ENCODE assay signal across 28 mouse cellular contexts in genomic region chr1:166169713-166170112, GRCm38 (mm10). TPM values are rescaled to one million over a fixed set of nuclear protein-coding genes. Genes with fewer than 3 reads are reported as not detected.
DNase-seq lines count a peak whose midpoint lies in the region; TF ChIP-seq lines count a peak whose summit lies in the region.
"Had no signal": no experiment of that assay in that cellular context is flagged by ENCODE, and none has a peak within 500 bp of the region (broad histone marks: within the 10 kb centered on the region; RNA-seq: fewer than 3 reads in every experiment).

No protein-coding gene starts in this region.

- 0 out of 4 replicates have a peak, but pooled peaks cover 2 to 5% of the 10 kb centered on the region in 2 experiments for H3K4me1 ChIP-seq in CH12.LX (ENCODE audit: control insufficient read depth in 1 of 2, insufficient read depth in 2 of 2)
- H3K4me1 ChIP-seq: embryonic facial prominence, embryonic 13.5 days; embryonic facial prominence, embryonic 15.5 days; forebrain, embryonic 12.5 days had no signal

- TF ChIP-seq POLR2A in CH12.LX (IDR thresholded peaks at IDR 0.05; ENCODE audit: low read depth, low read length) = no peak

- peak; percentile 51 for DNase-seq in adrenal gland, adult 2 months
- DNase-seq in adrenal gland, postnatal 10 days = no peak
- DNase-seq in adrenal gland, postnatal 36 days = peak; percentile 21 to 24
- DNase-seq in adrenal gland, postnatal 4 days (ENCODE audit: low spot score in 2 of 2) = no peak
- DNase-seq in testis, postnatal 10 days (ENCODE audit: low spot score) = peak; percentile 23
- no peak for DNase-seq in testis, postnatal 14 days (ENCODE audit: low spot score)
- DNase-seq in CH12.LX (ENCODE audit: extremely low read depth) = no peak
- DNase-seq in left cerebral cortex, adult 8-10 months (ENCODE audit: low spot score in 2 of 2) = no peak
- DNase-seq: adrenal gland, postnatal 25 days; B cell, adult 2 months; cerebellum, adult 11 months; cerebellum, adult 18-20 months; cerebellum, adult 8-10 months; cerebellum, adult 9-11 months; cerebellum, postnatal 14 days; cerebellum, postnatal 36 days; embryo, embryonic 11 days had no signal

- no peak overlapping the region for H3K4me3 ChIP-seq in CH12.LX (replicated peaks in 1 of 3; ENCODE audit: low read depth in 2 of 3, low read length in 2 of 3, poor library complexity in 1 of 3)
- H3K4me3 ChIP-seq: embryonic facial prominence, embryonic 13.5 days; embryonic facial prominence, embryonic 15.5 days; erythroblast, embryonic 14.5 days; forebrain, embryonic 10.5 days; forebrain, embryonic 12.5 days had no signal

- H3K79me2 ChIP-seq in CH12.LX (replicated peaks; ENCODE audit: control insufficient read depth, extremely low read depth, insufficient read depth, poor library complexity, severe bottlenecking) = no peaks in the 10 kb centered on the region

- no peak for TF ChIP-seq RAD21 in CH12.LX (IDR thresholded peaks at IDR 0.05; ENCODE audit: low read depth, low read length)

- H3K4me2 ChIP-seq in CH12.LX (ENCODE audit: insufficient read depth, low read depth, poor library complexity, severe bottlenecking) = peak overlapping the region; percentile 2; the same call in 1 of the 2 replicates
- H3K4me2 ChIP-seq: embryonic facial prominence, embryonic 13.5 days; embryonic facial prominence, embryonic 15.5 days; forebrain, embryonic 12.5 days had no signal

- no peak overlapping the region for H3K9ac ChIP-seq in CH12.LX (ENCODE audit: insufficient read depth, low read depth)
- H3K9ac ChIP-seq: embryonic facial prominence, embryonic 13.5 days; embryonic facial prominence, embryonic 15.5 days; forebrain, embryonic 12.5 days had no signal

- no peak for TF ChIP-seq EP300 in CH12.LX (IDR thresholded peaks at IDR 0.05; ENCODE audit: low read length)

- no peak for TF ChIP-seq CTCF in CH12.LX (conservative IDR thresholded peaks at IDR 0.05 in 1 of 2, IDR thresholded peaks at IDR 0.05 in 1 of 2; ENCODE audit: low read depth in 2 of 2, low read length in 2 of 2)

- no peaks in the 10 kb centered on the region for H3K36me3 ChIP-seq in CH12.LX (replicated peaks in 1 of 2; ENCODE audit: control insufficient read depth in 1 of 2, insufficient read depth in 1 of 2, low read length in 1 of 2)
- H3K36me3 ChIP-seq: embryonic facial prominence, embryonic 13.5 days; embryonic facial prominence, embryonic 15.5 days; forebrain, embryonic 10.5 days; forebrain, embryonic 12.5 days had no signal

- peaks cover under 1% of the 10 kb centered on the region for H3K27me3 ChIP-seq in CH12.LX (replicated peaks)
- H3K27me3 ChIP-seq: embryonic facial prominence, embryonic 13.5 days; embryonic facial prominence, embryonic 15.5 days; forebrain, embryonic 12.5 days had no signal

- H3K27ac ChIP-seq in CH12.LX (ENCODE audit: insufficient read depth, low read depth) = no peak overlapping the region
- H3K27ac ChIP-seq: embryonic facial prominence, embryonic 13.5 days; embryonic facial prominence, embryonic 15.5 days; forebrain, embryonic 10.5 days; forebrain, embryonic 12.5 days had no signal

- H3K9me3 ChIP-seq in CH12.LX (replicated peaks; ENCODE audit: low read length) = no peaks in the 10 kb centered on the region
- H3K9me3 ChIP-seq: embryonic facial prominence, embryonic 13.5 days; embryonic facial prominence, embryonic 15.5 days; forebrain, embryonic 10.5 days; forebrain, embryonic 12.5 days had no signal

- dilution Hi-C loops in CH12.LX (cut with MboI; ENCODE audit: extremely low pct_ligation_motif_present, extremely low pct_unique_long_range_greater_than_20kb, low sequenced_read_pairs) = no loop called here

- in situ Hi-C loops in CH12.LX (cut with MboI; ENCODE audit: low pct_ligation_motif_present, low pct_unique_long_range_greater_than_20kb, low sequenced_read_pairs) = loop anchor here (25.0 kb wide), 2 partner anchors 143 to 507 kb away; no protein-coding TSS in a partner anchor

TF ChIP-seq in CH12.LX, 34 proteins besides CTCF, POLR2A, EP300 and RAD21:
- TF ChIP-seq SIN3A (IDR thresholded peaks at IDR 0.05; ENCODE audit: low read length) = no peak
- TF ChIP-seq JUND (conservative IDR thresholded peaks at IDR 0.05; ENCODE audit: low read depth, low read length) = 0 out of 2 replicates have a peak, but pooled peaks have one; percentile 35
- peak; percentile 46; the same call in 1 of the 2 replicates for TF ChIP-seq IRF4 (IDR thresholded peaks at IDR 0.05; ENCODE audit: low read depth, low read length)
- TF ChIP-seq UBTF (IDR thresholded peaks at IDR 0.05; ENCODE audit: low read depth, low read length) = no peak

RNA-seq across cellular contexts. Expression of gene Gpa33, which starts 39.7 kb away (rescaled TPM):
- under 1 TPM; 0.20 to 0.38 TPM for total RNA-seq in adrenal gland, adult 2 months (2021)
- 0.66 and 0.78 TPM in 2 replicates for polyA plus RNA-seq in adrenal gland, adult 2 months (2012; rRNA removed)
- under 1 TPM in 1 of 2 experiments, not detected in 1; 0.18 TPM for total RNA-seq in adrenal gland, postnatal 10 days (2021)
- total RNA-seq in adrenal gland, postnatal 36 days (2021) = under 1 TPM; 0.10 to 0.23 TPM
- under 1 TPM; 0.50 to 0.59 TPM for total RNA-seq in adrenal gland, postnatal 4 days (2021)
- total RNA-seq in CH12.LX (2012; rRNA removed) (0.04 TPM in 1 of 2 replicates, not detected in the other), CH12.LX (2014; rRNA removed) (not detected in 2 replicates)
- not detected in 2 replicates for polyA plus RNA-seq in CH12.LX (2012; ENCODE audit: insufficient read length, low read depth)
- total RNA-seq in left cerebral cortex, adult 8-10 months (2022) = not detected
- total RNA-seq: common myeloid progenitor, adult 5-6 weeks; MEL had no signal
- polyA plus RNA-seq: CD4-positive, CD25-positive, alpha-beta regulatory T cell, adult 4 months; erythroblast, embryonic 14.5 days; forebrain, embryonic 12.5 days; forebrain, embryonic 14.5 days; forebrain, embryonic 16.5 days; frontal cortex, adult 2 months had no signal

RNA-seq across cellular contexts. Expression of gene Dusp27, which starts 42.0 kb away (rescaled TPM):
- under 1 TPM; 0.07 to 0.12 TPM for total RNA-seq in adrenal gland, adult 2 months (2021)
- 0.03 and 0.10 TPM in 2 replicates for polyA plus RNA-seq in adrenal gland, adult 2 months (2012; rRNA removed)
- total RNA-seq in adrenal gland, postnatal 10 days (2021) = 1 to 10 TPM; 2.0 to 7.0 TPM
- total RNA-seq in adrenal gland, postnatal 36 days (2021) = under 1 TPM; 0.07 to 0.10 TPM
- 1 to 10 TPM; 1.3 to 3.2 TPM for total RNA-seq in adrenal gland, postnatal 4 days (2021)
- not detected in 2 replicates for total RNA-seq in CH12.LX (2012; rRNA removed)
- not detected in 2 replicates for total RNA-seq in CH12.LX (2014; rRNA removed)
- polyA plus RNA-seq in CH12.LX (2012; ENCODE audit: insufficient read length, low read depth) = 0.06 TPM in 1 of 2 replicates, not detected in the other
- under 1 TPM; 0.26 to 0.38 (median 0.35) TPM for total RNA-seq in left cerebral cortex, adult 8-10 months (2022)
- total RNA-seq: adrenal gland, postnatal 25 days; common myeloid progenitor, adult 5-6 weeks; MEL had no signal
- polyA plus RNA-seq: CD4-positive, CD25-positive, alpha-beta regulatory T cell, adult 4 months; erythroblast, embryonic 14.5 days had no signal

Comparison
In these comparisons a context has a peak if more than half of its experiments do, and no peak if none do; other contexts are left out.
1. DNase-seq: peak in adrenal gland, adult 2 months (single experiment), adrenal gland, postnatal 36 days (2 of 2) and testis, postnatal 10 days (single experiment); none in adrenal gland, postnatal 10 days (single experiment), adrenal gland, postnatal 4 days (0 of 2), testis, postnatal 14 days (single experiment), CH12.LX (single experiment) and left cerebral cortex, adult 8-10 months (0 of 2).